Mouse (Mus musculus): Measurements from ENCODE around the gene Rngtt. TPM values are rescaled to one million over a fixed set of nuclear protein-coding genes. Genes with fewer than 3 reads are reported as not detected.

Gene Rngtt
- polyA plus RNA-seq, 1 experiment from 2014 or later = 35.1 TPM

DNA sequence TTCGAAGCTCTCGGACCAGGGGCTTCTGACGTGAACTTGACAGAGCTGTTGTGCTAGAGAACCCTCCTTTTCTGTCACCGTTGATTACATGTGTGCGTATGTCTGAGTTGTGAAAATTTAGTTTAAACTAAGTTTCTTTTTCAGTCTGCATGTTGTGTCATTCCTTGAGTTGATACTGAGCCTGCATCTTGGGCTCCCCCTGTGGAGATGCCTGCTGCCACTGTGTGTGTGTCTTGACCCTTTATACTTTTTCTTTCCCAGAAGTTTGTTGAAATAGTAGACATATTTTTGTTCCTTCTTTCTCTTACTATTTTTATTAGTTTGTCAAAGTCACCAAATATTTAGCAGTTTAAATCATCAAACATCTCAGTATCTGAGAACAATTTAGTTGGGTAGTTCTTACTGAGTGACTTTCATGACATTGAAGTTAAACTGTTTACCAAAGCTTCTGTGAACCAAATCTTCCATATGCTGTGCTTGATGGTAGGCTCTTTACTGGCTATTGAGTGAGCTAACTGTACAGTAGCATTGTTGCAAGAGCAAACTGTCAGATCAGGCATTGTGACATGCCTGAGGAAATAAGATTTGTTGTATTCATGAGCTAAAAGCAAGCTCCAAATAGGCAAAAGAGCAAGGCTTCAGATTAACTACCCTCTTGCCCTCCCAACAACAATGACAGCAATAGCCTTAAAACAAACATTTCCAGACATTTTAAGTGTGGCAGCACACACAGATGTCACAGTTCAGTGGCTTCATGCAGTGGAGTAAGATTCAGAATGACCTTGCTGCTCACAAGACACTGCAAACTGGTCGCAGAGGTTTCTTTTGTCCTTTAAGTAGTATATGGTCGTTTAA is 33.0 kb downstream of the Rngtt start:
- H3K4me3 ChIP-seq (ENCODE audit: low read depth, low read length) = no peak overlapping the region
- H3K27ac ChIP-seq (ENCODE audit: low read depth, low read length) = no peak overlapping the region
- H3K4me2 ChIP-seq (ENCODE audit: low read depth) = no peak overlapping the region
- DNase-seq (ENCODE audit: low spot score) (no peak), ATAC-seq (ENCODE audit: insufficient read depth, low FRiP score, low TSS enrichment) (no peak)
- H3K27me3 ChIP-seq (ENCODE audit: control insufficient read depth, insufficient read depth, low read length) = no peaks in the 10 kb centered on the region
- no peaks in the 10 kb centered on the region for H3K9me3 ChIP-seq (ENCODE audit: control insufficient read depth, low read length)
- H3K4me1 ChIP-seq (ENCODE audit: control insufficient read depth, insufficient read depth, low read length) = no peaks in the 10 kb centered on the region
- no peaks in the 10 kb centered on the region; the same call in 1 of the 2 replicates for H3K36me3 ChIP-seq (ENCODE audit: control insufficient read depth, insufficient read depth, low read length)
- 91% methylated on average over 7 of the region's 7 CpGs for WGBS
- H3K9ac ChIP-seq (ENCODE audit: low read length) = no peak overlapping the region

DNA sequence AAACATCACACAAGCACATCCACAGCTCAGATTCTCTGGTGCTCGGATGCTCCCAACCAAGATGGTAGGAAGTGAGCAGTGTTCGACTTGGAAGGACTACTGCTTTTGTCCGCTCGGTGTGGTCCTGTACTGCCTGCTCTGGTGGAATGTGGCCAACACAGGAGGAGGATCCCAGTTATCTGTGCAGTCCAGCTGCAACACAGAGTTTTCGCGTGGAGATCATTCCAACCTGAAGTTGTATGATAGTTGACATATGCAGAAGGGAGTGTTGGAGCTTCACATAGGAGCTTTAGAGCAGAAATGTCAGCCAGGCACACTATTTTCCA is 33.6 kb downstream of the Rngtt start:
- H3K9me3 ChIP-seq (ENCODE audit: control insufficient read depth, low read length) = no peaks in the 10 kb centered on the region
- no peak overlapping the region for H3K4me3 ChIP-seq (ENCODE audit: low read depth, low read length)
- ATAC-seq (ENCODE audit: insufficient read depth, low FRiP score, low TSS enrichment) = no peak
- WGBS = 90% methylated on average over 6 of the region's 6 CpGs
- H3K4me1 ChIP-seq (ENCODE audit: control insufficient read depth, insufficient read depth, low read length) = no peaks in the 10 kb centered on the region
- H3K36me3 ChIP-seq (ENCODE audit: control insufficient read depth, insufficient read depth, low read length) = no peaks in the 10 kb centered on the region; the same call in 1 of the 2 replicates
- no peak overlapping the region for H3K9ac ChIP-seq (ENCODE audit: low read length)
- H3K27ac ChIP-seq (ENCODE audit: low read depth, low read length) = no peak overlapping the region; the same call in 1 of the 2 replicates
- no peak for DNase-seq (ENCODE audit: low spot score)
- no peaks in the 10 kb centered on the region for H3K27me3 ChIP-seq (ENCODE audit: control insufficient read depth, insufficient read depth, low read length)
- H3K4me2 ChIP-seq (ENCODE audit: low read depth) = no peak overlapping the region

DNA sequence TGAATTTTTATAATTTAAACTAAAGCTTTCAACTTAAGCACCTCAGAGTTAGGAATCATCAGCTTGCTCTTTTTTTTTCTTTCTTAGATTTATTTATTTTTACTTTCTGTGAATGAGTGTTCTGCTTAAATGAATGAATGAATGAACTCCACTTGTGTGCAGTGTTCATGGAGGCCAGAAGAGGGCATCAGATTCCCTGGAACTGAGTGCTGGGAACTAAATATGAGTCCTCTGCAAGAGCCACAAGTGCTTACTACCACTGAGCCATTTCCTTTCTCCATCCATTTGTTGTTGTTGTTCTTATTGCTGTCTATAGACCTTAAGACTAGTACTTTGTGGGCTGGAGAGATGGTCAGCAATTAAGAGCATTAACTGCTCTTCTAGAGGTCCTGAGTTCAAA is 53.3 kb downstream of the Rngtt start:
- ATAC-seq (ENCODE audit: insufficient read depth, low FRiP score, low TSS enrichment) (no peak), DNase-seq (ENCODE audit: low spot score) (no peak)
- Histone ChIP-seq H3K27ac (ENCODE audit: low read depth, low read length) (no peak overlapping the region), H3K36me3 (ENCODE audit: control insufficient read depth, insufficient read depth, low read length) (no peaks in the 10 kb centered on the region), H3K9ac (ENCODE audit: low read length) (no peak overlapping the region), H3K9me3 (ENCODE audit: control insufficient read depth, low read length) (no peaks in the 10 kb centered on the region), H3K4me1 (ENCODE audit: control insufficient read depth, insufficient read depth, low read length) (no peaks in the 10 kb centered on the region), H3K27me3 (ENCODE audit: control insufficient read depth, insufficient read depth, low read length) (no peaks in the 10 kb centered on the region), H3K4me3 (ENCODE audit: low read depth, low read length) (no peak overlapping the region), H3K4me2 (ENCODE audit: low read depth) (no peak overlapping the region)

DNA sequence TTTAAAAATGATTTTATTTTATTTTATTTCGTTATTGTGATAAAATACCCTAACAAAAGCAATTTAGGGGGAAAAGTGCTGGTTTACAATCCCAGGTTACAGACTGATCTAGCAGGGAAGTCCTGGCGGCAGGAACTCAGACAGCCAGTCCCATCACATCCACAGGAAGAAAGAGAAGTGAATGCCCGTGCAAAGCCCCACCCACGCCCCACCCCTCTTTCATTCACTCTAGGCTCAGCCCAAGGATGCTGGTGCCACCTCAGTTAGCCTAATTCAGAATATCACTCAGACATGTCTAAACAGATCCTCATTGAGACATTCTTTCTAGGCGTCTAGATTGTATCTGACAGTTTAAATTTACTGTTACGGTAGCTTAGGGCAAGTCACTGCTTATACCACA is 64.8 kb downstream of the Rngtt start:
- Histone ChIP-seq H3K9me3 (ENCODE audit: control insufficient read depth, low read length) (no peaks in the 10 kb centered on the region), H3K4me1 (ENCODE audit: control insufficient read depth, insufficient read depth, low read length) (no peaks in the 10 kb centered on the region), H3K9ac (ENCODE audit: low read length) (no peak overlapping the region), H3K27me3 (ENCODE audit: control insufficient read depth, insufficient read depth, low read length) (no peaks in the 10 kb centered on the region), H3K27ac (ENCODE audit: low read depth, low read length) (no peak overlapping the region), H3K36me3 (ENCODE audit: control insufficient read depth, insufficient read depth, low read length) (peaks cover 2% of the 10 kb centered on the region; the same call in 1 of the 2 replicates), H3K4me2 (ENCODE audit: low read depth) (no peak overlapping the region), H3K4me3 (ENCODE audit: low read depth, low read length) (no peak overlapping the region)
- DNase-seq (ENCODE audit: low spot score) (no peak), ATAC-seq (ENCODE audit: insufficient read depth, low FRiP score, low TSS enrichment) (no peak)
- 75% methylated on average over 6 of the region's 6 CpGs for WGBS

DNA sequence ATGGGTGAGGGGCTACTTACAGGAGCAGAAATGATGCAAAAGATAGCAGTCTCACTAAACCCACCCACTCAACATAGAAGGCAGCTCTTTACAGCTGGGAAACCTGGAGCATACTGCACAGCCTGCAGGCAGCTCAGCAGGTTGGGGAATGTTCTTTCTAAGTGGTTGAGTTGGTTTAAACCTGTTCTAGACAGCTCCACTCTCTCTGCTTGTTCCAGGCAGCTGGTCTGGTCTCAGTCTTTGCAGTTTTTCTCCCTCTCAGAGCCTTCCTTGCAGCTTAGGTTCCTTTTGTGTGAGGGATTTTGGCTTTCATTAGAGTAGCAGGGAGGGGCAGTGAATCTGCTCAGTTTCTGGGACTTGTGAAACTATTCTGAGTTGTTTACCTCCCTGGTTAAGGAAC is 67.5 kb downstream of the Rngtt start:
- no peak for ATAC-seq (ENCODE audit: insufficient read depth, low FRiP score, low TSS enrichment)
- Histone ChIP-seq H3K27me3 (ENCODE audit: control insufficient read depth, insufficient read depth, low read length) (no peaks in the 10 kb centered on the region), H3K36me3 (ENCODE audit: control insufficient read depth, insufficient read depth, low read length) (no peaks in the 10 kb centered on the region), H3K27ac (ENCODE audit: low read depth, low read length) (no peak overlapping the region), H3K9me3 (ENCODE audit: control insufficient read depth, low read length) (no peaks in the 10 kb centered on the region), H3K4me2 (ENCODE audit: low read depth) (no peak overlapping the region), H3K4me1 (ENCODE audit: control insufficient read depth, insufficient read depth, low read length) (no peaks in the 10 kb centered on the region), H3K9ac (ENCODE audit: low read length) (no peak overlapping the region), H3K4me3 (ENCODE audit: low read depth, low read length) (no peak overlapping the region)
- no peak for DNase-seq (ENCODE audit: low spot score)

DNA sequence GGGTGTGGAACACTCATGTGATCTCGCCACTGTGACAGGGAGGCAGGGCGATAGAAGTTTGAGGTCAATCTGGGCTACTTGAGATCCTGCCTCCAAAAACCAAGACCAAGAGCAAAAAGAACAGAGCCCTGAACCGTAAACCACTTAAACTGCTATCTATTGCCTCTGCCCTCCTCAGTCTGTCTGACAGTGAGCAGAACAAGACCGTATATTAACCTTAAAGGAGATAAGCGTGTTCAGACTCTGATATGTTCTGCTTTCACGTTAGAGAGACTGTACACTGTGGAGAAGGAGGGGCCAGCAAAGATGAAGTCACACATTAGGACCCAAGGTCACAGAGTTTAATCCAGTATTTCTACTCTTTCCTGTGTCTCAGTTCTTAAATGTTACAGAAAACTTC is 68.8 kb downstream of the Rngtt start:
- H3K9me3 ChIP-seq (ENCODE audit: control insufficient read depth, low read length) = no peaks in the 10 kb centered on the region
- H3K4me2 ChIP-seq (ENCODE audit: low read depth) = no peak overlapping the region
- 94% methylated on average over 6 of the region's 6 CpGs for WGBS
- H3K9ac ChIP-seq (ENCODE audit: low read length) = no peak overlapping the region
- no peak overlapping the region for H3K4me3 ChIP-seq (ENCODE audit: low read depth, low read length)
- DNase-seq (ENCODE audit: low spot score) (no peak), ATAC-seq (ENCODE audit: insufficient read depth, low FRiP score, low TSS enrichment) (no peak)
- H3K27me3 ChIP-seq (ENCODE audit: control insufficient read depth, insufficient read depth, low read length) = no peaks in the 10 kb centered on the region
- no peaks in the 10 kb centered on the region for H3K4me1 ChIP-seq (ENCODE audit: control insufficient read depth, insufficient read depth, low read length)
- H3K36me3 ChIP-seq (ENCODE audit: control insufficient read depth, insufficient read depth, low read length) = no peaks in the 10 kb centered on the region
- no peak overlapping the region for H3K27ac ChIP-seq (ENCODE audit: low read depth, low read length)

DNA sequence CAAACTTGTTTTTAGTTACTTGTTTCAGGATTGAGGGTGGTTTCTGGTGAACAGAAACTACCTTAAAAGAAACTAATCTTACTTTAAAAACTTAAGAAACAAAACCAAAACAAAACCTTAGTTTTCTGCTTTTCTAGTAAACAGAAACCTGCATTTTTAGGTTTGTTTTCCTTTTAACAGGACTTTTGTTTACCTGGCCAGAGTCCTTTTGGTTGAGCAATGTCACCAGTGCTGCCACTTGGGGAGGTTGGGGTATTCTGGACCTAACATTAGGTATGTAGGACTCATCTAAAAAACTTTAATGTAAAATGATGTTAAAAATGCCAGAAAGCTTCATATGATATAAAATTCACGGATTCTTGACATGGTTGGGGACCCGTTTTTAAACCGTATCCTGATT is 78.8 kb downstream of the Rngtt start:
- Histone ChIP-seq H3K4me2 (ENCODE audit: low read depth) (no peak overlapping the region), H3K4me3 (ENCODE audit: low read depth, low read length) (no peak overlapping the region), H3K4me1 (ENCODE audit: control insufficient read depth, insufficient read depth, low read length) (no peaks in the 10 kb centered on the region), H3K27me3 (ENCODE audit: control insufficient read depth, insufficient read depth, low read length) (no peaks in the 10 kb centered on the region), H3K27ac (ENCODE audit: low read depth, low read length) (no peak overlapping the region), H3K9me3 (ENCODE audit: control insufficient read depth, low read length) (no peaks in the 10 kb centered on the region), H3K36me3 (ENCODE audit: control insufficient read depth, insufficient read depth, low read length) (no peaks in the 10 kb centered on the region), H3K9ac (ENCODE audit: low read length) (no peak overlapping the region)
- DNase-seq (ENCODE audit: low spot score) (no peak), ATAC-seq (ENCODE audit: insufficient read depth, low FRiP score, low TSS enrichment) (no peak)
- WGBS = 97% methylated on average over 3 of the region's 3 CpGs

DNA sequence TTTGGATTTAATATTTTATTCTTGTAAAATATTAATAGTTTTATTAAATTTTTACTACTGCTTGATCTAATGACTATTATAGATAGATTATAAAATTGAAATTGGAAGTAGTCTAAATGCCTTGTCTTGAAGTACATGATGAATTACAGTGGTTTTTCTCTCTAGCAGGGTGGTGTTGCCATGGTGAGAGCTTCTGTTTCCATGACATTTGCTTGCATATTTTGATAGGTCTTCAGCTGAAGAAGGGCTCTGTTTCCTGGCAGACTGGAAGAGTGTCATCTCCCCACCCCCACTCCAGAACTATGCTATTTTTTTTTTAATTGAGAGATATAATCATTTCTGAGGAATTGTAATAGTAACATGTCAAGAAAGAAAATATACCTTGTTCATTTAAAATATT is 80.5 kb downstream of the Rngtt start:
- DNase-seq (ENCODE audit: low spot score) (peak; percentile 27), ATAC-seq (ENCODE audit: insufficient read depth, low FRiP score, low TSS enrichment) (no peak)
- Histone ChIP-seq H3K4me1 (ENCODE audit: control insufficient read depth, insufficient read depth, low read length) (no peaks in the 10 kb centered on the region), H3K36me3 (ENCODE audit: control insufficient read depth, insufficient read depth, low read length) (no peaks in the 10 kb centered on the region), H3K9me3 (ENCODE audit: control insufficient read depth, low read length) (no peaks in the 10 kb centered on the region), H3K4me2 (ENCODE audit: low read depth) (no peak overlapping the region), H3K4me3 (ENCODE audit: low read depth, low read length) (no peak overlapping the region), H3K27me3 (ENCODE audit: control insufficient read depth, insufficient read depth, low read length) (no peaks in the 10 kb centered on the region), H3K27ac (ENCODE audit: low read depth, low read length) (no peak overlapping the region), H3K9ac (ENCODE audit: low read length) (no peak overlapping the region)

DNA sequence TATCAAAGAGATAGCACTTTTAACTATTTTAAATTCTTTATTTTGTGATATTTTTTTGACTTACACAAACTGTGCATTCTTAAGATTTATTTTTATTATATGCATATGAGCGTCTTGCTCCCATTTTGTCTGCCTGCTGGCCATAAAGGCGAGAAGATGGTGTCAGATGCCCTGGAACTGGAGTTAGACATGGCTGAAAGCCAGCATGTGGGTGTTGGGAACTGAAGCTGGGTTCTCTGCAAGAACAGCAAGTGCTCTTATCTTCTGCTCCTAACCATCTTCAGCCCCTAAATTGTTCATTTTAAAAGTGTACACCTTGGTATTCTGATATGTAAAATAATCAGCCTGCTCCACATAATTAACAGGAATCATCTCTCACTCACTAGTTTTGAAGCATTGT is 83.3 kb downstream of the Rngtt start:
- Histone ChIP-seq H3K9me3 (ENCODE audit: control insufficient read depth, low read length) (no peaks in the 10 kb centered on the region), H3K27ac (ENCODE audit: low read depth, low read length) (no peak overlapping the region), H3K9ac (ENCODE audit: low read length) (no peak overlapping the region), H3K4me2 (ENCODE audit: low read depth) (no peak overlapping the region), H3K27me3 (ENCODE audit: control insufficient read depth, insufficient read depth, low read length) (no peaks in the 10 kb centered on the region), H3K36me3 (ENCODE audit: control insufficient read depth, insufficient read depth, low read length) (no peaks in the 10 kb centered on the region), H3K4me1 (ENCODE audit: control insufficient read depth, insufficient read depth, low read length) (no peaks in the 10 kb centered on the region), H3K4me3 (ENCODE audit: low read depth, low read length) (no peak overlapping the region)
- no peak for DNase-seq (ENCODE audit: low spot score)
- WGBS = 87% methylated on average over 2 of the region's 2 CpGs
- ATAC-seq (ENCODE audit: insufficient read depth, low FRiP score, low TSS enrichment) = no peak
